Mouse (Mus musculus) CD4-positive, CD25-positive, alpha-beta regulatory T cell, adult 2 months (primary cell): ENCODE results near the gene Fabp3.

Source experiments
- DNase-seq: peaks from one replicate; pipeline ENCODE4 v3.0.0-alpha.2; 2012; ENCODE audit warnings: low read depth, low spot score

The Fabp3 gene

GRCm38 (mm10) chr4:130294513-130294912, 13.9 kb upstream of the Fabp3 start:
- no peak for DNase-seq

DNA sequence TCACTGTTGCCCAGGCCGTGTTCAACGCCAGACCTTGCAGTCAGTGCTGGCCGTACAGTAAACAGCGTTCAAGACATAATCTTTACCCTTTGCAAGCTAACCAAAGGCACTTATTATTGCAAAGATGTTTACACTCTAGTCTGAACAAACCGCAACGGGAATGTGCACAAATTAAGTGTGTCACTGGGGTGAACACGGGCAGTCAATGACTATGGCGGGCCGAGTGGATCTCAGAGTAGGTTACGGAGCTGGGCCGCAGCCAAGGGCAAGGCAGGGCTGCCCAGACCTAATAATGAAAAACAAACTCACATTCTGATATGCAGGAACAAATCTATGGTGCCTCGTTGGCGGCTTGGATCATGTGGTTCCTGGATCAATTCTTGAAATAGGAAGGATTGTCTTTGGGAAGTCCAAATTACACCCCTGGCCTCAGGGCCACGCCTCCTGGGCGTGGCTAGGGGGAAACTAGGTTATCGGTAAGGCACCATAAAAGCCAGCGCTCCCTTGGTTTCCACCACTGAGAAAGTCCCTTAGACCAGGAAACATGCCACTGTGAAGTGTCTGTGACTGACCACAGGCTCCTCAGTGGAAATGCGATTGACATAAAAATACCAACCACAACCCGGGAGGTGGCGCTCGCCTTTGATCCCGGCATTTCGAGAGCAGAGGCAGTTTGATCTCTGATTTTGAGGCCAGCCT, 13.2 kb upstream of the Fabp3 start:
- no peak for DNase-seq

- no peak for DNase-seq
Measured at GRCm38 (mm10) chr4:130296243-130296965, 12.0 kb upstream of the Fabp3 start.

GRCm38 (mm10) chr4:130297123-130297529, 11.3 kb upstream of the Fabp3 start:
- peak; percentile 59 for DNase-seq

- DNase-seq = no peak
Measured at GRCm38 (mm10) chr4:130298877-130299628, 9.3 kb upstream of the Fabp3 start.

GRCm38 (mm10) chr4:130299629-130300018, 8.8 kb upstream of the Fabp3 start:
- DNase-seq = no peak

DNA sequence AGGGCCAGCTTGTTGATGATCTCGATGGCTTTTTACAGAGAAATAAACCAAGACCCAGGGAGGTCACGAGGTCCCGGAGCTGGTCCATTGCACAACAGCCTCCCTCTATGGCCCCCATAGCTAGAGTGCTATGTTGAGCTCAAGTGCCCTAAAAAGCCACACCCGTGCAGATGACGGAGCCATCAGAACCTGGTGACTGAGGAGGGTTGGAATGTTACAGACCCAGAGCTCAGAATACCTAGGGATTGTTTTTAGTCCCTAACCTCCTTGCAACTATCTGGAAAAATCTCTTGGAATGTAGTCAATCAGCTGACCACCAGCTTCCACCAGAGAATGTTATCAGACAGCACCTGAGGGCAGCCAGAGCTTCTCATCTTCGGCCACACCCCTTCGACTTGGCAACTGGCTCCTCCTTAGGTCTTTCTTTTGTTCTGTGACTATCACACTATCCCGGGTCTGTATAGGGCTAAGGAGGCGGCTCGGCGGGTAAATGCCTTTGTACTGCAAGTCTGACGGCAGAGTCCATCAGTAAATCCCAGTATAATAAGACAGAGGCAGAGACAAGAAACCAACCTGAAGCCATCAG, 6.0 kb upstream of the Fabp3 start:
- no peak for DNase-seq

DNA sequence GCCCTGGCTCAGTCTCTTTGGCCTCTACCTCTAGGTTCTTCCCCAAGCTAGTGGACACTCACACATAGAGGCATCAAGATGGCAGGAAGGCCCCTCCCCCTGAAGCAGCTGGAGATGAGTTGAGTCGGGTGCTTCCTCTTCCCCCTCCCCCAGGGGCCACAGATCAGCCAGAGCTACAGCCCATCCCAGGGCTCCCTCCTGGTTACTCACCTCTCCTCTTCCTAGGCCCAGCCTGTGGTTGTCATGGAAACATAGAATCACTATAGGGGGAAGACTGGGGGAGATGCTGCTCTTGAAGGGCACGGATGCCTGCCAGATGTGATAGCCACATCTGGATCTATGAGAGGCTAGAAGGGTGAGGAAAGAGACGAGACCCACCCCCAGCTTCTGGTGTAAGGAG, 3.6 kb upstream of the Fabp3 start:
- no peak for DNase-seq

DNA sequence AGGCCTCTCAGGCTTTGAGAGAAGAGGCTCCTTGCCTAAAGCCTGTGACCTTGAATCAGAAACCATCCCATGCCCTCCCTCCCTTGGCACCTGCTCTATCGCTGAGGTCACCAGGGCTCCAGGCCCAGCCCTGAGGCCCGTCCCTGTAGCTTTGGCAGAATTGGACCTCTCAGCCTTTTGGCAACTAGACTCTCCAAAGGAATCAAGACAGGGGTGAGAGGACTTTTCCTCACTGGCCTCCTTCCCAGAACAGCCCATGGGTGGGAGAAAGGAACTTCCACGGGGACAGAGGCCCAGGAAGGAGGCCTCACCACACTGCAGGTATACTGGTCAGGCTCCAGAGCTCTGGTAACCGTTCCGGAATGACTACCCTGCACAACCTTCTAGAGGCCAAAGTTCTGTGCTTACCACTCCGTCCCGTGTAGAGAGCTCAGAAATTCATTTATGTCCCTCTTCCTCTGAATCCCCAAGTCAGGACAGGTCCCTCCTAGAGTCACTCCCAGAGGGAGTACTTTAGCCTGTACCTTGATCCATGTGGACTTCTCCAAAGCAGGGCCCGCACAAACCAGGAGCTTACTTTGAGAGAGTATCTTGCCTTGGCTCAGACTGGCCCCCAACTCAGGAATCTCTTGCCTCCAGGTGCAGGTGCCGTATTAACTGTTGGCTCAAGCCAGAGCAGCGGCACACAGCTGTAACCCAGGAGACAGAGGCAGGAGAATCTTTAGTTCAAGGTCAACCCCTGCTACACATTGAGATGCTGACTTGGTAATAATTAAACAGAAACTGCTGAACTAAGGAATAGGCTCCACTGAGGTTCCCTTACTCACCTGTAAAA, 1.4 kb upstream of the Fabp3 start:
- no peak for DNase-seq

DNA sequence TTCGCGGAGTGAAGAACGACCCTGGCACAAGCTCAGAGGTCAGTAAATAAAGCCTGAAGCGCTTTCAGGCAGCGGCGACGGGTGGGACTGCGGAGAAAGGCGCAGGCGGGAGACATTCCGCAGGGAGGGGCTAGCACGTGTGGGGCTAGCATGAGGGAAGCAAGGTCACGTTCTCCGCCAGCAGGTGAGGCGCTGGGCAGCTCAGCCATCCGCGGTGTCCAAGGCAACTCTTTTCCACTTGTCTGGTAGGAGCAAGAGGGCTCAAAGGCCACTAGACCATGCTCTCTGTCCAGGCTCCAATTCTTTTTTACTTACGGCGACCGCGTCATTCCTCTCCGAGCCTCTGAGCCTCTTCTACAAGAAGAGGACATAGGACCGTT, 554 bp upstream of the Fabp3 start:
- peak; percentile 13 for DNase-seq

GRCm38 (mm10) chr4:130309254-130309653, 859 bp downstream of the Fabp3 start:
- DNase-seq = no peak

GRCm38 (mm10) chr4:130312526-130312925, 4.1 kb downstream of the Fabp3 start:
- DNase-seq = no peak

DNA sequence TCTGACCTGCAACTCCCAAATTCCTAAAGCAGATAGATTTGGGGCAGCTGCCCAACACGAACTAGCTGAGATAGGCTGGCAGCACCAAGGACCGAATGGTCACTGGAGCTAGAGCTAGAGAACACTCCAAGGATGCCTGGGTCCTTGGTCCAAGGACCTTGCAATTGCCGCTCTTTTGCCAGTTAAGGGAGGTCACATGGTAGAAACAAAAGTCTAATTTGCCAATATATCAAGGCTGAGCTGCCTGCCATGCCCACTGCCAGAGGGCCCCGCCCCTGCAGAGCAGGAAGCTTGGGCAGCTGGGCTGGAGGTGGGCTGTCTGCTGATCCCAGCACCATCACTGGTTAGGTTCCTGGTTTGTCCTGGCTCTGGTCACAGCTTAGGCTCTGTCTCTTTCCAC, 5.2 kb downstream of the Fabp3 start:
- DNase-seq = no peak

GRCm38 (mm10) chr4:130315771-130316527, 7.6 kb downstream of the Fabp3 start:
- DNase-seq = no peak

- DNase-seq = peak; percentile 25
Measured at GRCm38 (mm10) chr4:130316691-130317090, 8.3 kb downstream of the Fabp3 start.

DNA sequence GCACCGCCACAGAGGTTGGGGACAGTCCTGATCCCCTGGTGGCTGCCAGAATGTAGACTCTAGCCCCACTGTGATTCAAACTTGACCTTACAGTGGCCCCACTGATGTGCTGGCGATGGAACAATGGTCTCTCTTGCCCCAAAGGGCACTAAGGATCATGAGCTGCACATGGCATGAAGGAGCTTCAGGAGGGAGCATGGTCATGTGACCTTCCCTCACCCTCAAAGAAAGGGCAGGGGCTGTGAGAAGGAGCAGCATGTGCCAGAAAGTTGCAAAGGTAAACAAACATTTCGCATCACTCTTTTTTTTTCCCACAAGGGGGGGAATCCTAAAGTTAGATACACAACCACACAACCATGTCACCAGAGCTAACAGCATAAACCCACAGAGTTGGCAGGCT, 9.7 kb downstream of the Fabp3 start:
- no peak for DNase-seq

DNA sequence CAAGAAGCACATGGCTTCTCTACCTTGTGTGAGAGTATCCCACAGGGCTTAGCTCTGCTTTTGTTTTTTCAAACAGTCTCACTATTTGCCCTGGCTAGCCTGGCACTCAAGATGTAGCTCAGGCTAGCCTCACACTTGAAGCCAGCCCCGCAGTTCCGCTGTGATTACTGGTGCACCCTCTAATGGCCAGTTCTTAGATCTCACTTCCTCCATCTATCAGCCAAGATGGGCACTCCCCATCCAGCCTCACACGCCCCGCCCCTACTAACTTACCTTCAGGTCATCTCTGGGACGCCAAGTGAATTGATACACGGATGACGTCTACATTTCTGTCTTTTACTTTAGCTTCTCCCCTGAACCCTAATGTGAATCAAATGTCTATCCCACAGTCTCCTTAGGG, 11.2 kb downstream of the Fabp3 start:
- DNase-seq = no peak

DNA sequence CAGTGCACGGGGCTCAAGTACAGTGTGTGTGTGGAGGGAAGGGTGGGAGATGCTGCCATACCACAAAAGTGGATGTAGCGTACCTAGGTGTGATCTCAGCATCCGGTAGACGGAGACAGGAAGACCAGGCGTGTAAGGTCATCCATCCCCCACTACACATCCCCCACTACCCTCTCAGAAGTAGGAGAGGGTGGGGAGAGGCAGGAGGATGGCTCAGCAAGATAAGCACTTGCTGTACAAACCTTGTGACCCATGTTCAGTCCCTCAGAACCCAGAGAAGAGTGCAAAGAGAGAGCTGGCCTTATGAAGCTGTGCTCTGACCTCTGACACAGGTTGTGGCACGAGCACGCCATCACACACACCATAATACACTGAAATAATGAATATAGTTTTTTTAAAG, 13.2 kb downstream of the Fabp3 start:
- no peak for DNase-seq

- DNase-seq = no peak
Measured at GRCm38 (mm10) chr4:130322567-130322966, 14.2 kb downstream of the Fabp3 start.

DNA sequence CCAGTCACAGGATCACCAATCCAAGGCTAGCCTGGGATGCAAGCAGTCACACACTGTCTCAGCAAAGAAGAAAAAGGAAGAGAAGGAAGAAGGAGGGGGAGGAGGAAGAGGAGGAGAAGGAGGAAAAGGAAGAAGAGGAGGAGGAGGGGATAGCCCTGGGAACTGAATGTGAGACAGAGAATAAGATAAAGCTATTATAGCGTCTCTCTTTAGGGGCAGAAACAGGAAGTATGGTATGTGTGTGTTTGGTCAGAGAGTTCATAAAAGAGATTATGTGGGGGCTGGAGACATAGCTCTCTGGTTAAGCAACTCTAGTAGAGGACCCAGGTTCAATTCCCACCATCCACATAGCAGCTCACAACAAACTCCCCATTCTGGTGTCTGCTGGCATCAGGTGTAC, 14.8 kb downstream of the Fabp3 start:
- DNase-seq = no peak

DNA sequence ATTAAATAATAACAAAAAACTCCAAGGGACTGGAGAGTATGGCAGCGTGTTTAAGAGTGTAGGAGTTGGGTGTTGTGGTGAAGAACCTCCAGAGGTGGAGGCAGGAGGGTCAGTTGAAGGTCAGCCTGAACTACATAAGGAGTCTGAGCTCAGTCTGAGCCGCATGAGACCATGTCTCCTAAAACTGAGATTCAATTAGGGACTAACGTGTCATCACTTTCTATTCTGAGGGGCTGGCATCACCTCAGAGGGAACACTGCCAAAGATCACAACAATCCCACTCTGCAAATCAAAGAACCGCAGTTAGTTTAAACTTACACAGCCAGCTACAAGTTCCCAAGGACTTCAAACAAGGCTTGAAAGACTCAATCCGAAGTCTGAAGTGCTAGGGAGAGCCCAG, 15.2 kb downstream of the Fabp3 start:
- no peak for DNase-seq
